Mouse (Mus musculus) induced T-regulatory cell, adult 2 months (primary cell): ENCODE measurements around the gene Ap3s2.

ENCODE experiments used
- DNase-seq: peaks from one replicate; pipeline ENCODE4 v3.0.0-alpha.2; 2012; ENCODE audit warnings: low read depth

The Ap3s2 gene

GRCm38 (mm10) chr7:79888603-79889002, 31.8 kb downstream of the Ap3s2 start:
- DNase-seq = no peak

GRCm38 (mm10) chr7:79883613-79884334, 36.7 kb downstream of the Ap3s2 start:
- no peak for DNase-seq

- DNase-seq = no peak
Measured at GRCm38 (mm10) chr7:79881901-79882300, 38.5 kb downstream of the Ap3s2 start.

GRCm38 (mm10) chr7:79880998-79881397, 39.5 kb downstream of the Ap3s2 start:
- DNase-seq = no peak

- DNase-seq = no peak
Measured at GRCm38 (mm10) chr7:79880033-79880432, 40.4 kb downstream of the Ap3s2 start.

GRCm38 (mm10) chr7:79878455-79879025, 41.9 kb downstream of the Ap3s2 start:
- no peak for DNase-seq

- no peak for DNase-seq
Measured at GRCm38 (mm10) chr7:79873407-79873806, 47.0 kb downstream of the Ap3s2 start.

GRCm38 (mm10) chr7:79871797-79872345, 48.6 kb downstream of the Ap3s2 start:
- no peak for DNase-seq

- no peak for DNase-seq
Measured at GRCm38 (mm10) chr7:79869072-79869719, 51.3 kb downstream of the Ap3s2 start.

GRCm38 (mm10) chr7:79868475-79868874, 52.0 kb downstream of the Ap3s2 start:
- DNase-seq = no peak

- DNase-seq = no peak
Measured at GRCm38 (mm10) chr7:79867861-79868260, 52.6 kb downstream of the Ap3s2 start.

GRCm38 (mm10) chr7:79866294-79867000, 54.0 kb downstream of the Ap3s2 start:
- no peak for DNase-seq

- no peak for DNase-seq
Measured at GRCm38 (mm10) chr7:79861794-79862193, 58.7 kb downstream of the Ap3s2 start.

GRCm38 (mm10) chr7:79860811-79861210, 59.6 kb downstream of the Ap3s2 start, which contains the start of gene Anpep:
TSS of gene Anpep (minus strand) at chr7:79861059.
- DNase-seq = no peak

GRCm38 (mm10) chr7:79858956-79859630, 61.4 kb downstream of the Ap3s2 start:
- DNase-seq = no peak

GRCm38 (mm10) chr7:79858202-79858934, 62.1 kb downstream of the Ap3s2 start:
- peak; percentile 15 for DNase-seq

- DNase-seq = no peak
Measured at GRCm38 (mm10) chr7:79856305-79856704, 64.1 kb downstream of the Ap3s2 start.

GRCm38 (mm10) chr7:79847456-79848451, 72.7 kb downstream of the Ap3s2 start:
- no peak for DNase-seq

- DNase-seq = no peak
Measured at GRCm38 (mm10) chr7:79846342-79846741, 74.1 kb downstream of the Ap3s2 start.
